Mouse (Mus musculus): ENCODE data around the gene Rad51b.

GRCm38 (mm10) chr12:79596842-79597241 lies 299.8 kb downstream of the Rad51b start:
- TF ChIP-seq EP300 (IDR thresholded peaks at IDR 0.05; ENCODE audit: insufficient read depth, low read depth, low read length) (no peak), CTCF (IDR thresholded peaks at IDR 0.05) (no peak), POLR2A (IDR thresholded peaks at IDR 0.05; ENCODE audit: insufficient read depth, low read depth, low read length) (no peak)

All from heart, adult 2 months (tissue).